Mouse (Mus musculus): ENCODE results near the gene Spdye4b. TPM values are rescaled to one million over a fixed set of nuclear protein-coding genes. Genes with fewer than 3 reads are reported as not detected.
"Not testable (repeated sequence)": the region's sequence is repeated elsewhere in the genome, so short reads cannot be mapped to it uniquely, and the experiment has no call there.

Spdye4b gene
- not detected in 2 replicates for polyA plus RNA-seq (2016; fragmentation: Nextera tagmentation; extraction: Ambion mirVana)

GRCm38 (mm10) chr5:143180255-143181076 lies at the start of gene Spdye4b, which contains the start of gene Rbak:
Spdye4b (plus strand) TSS chr5:143181017.
Rbak (minus strand) TSS chr5:143180775.
- Histone ChIP-seq H3K27ac (peak within 1 kb of the TSS; percentile 90), H3K27me3 (ENCODE audit: insufficient read depth, poor library complexity, severe bottlenecking) (no peaks in the 10 kb centered on the region), H3K36me3 (peaks cover 30% of the 10 kb centered on the region), H3K9me3 (no peaks in the 10 kb centered on the region), H3K4me1 (peaks cover 17% of the 10 kb centered on the region), H3K4me3 (peak within 1 kb of the TSS; percentile 78)
- DNase-seq (ENCODE audit: low spot score): peak; percentile 97
- WGBS: under 1% methylated on average over 58 of the region's 58 CpGs

GRCm38 (mm10) chr5:143132935-143133514 lies 47.8 kb upstream of the Spdye4b start:
- H3K4me3 ChIP-seq: no peak overlapping the region
- no peak overlapping the region for H3K27ac ChIP-seq
- WGBS: 33% methylated on average over 13 of the region's 13 CpGs
- no peak for DNase-seq (ENCODE audit: low spot score)
- peaks cover 4% of the 10 kb centered on the region; the same call in 1 of the 2 replicates for H3K9me3 ChIP-seq
- H3K27me3 ChIP-seq (ENCODE audit: insufficient read depth, poor library complexity, severe bottlenecking): no peaks in the 10 kb centered on the region
- H3K36me3 ChIP-seq: no peaks in the 10 kb centered on the region
- no peaks in the 10 kb centered on the region for H3K4me1 ChIP-seq

GRCm38 (mm10) chr5:143134216-143135010 lies 46.4 kb upstream of the Spdye4b start:
- 87% methylated on average over 5 of the region's 6 CpGs for WGBS

GRCm38 (mm10) chr5:143135042-143135441 lies 45.8 kb upstream of the Spdye4b start:
- no peak overlapping the region for H3K27ac ChIP-seq
- H3K4me3 ChIP-seq: no peak overlapping the region
- 85% methylated on average over 7 of the region's 7 CpGs for WGBS
- DNase-seq (ENCODE audit: low spot score): no peak
- no peaks in the 10 kb centered on the region for H3K36me3 ChIP-seq
- no peaks in the 10 kb centered on the region for H3K4me1 ChIP-seq
- H3K27me3 ChIP-seq (ENCODE audit: insufficient read depth, poor library complexity, severe bottlenecking): no peaks in the 10 kb centered on the region
- no peaks in the 10 kb centered on the region for H3K9me3 ChIP-seq

More at GRCm38 (mm10) chr5:143134216-143135010, 46.4 kb upstream of the Spdye4b start:
- not testable (repeated sequence) for H3K27ac ChIP-seq; H3K4me3 ChIP-seq; H3K4me1 ChIP-seq; H3K27me3 ChIP-seq (ENCODE audit: insufficient read depth, poor library complexity, severe bottlenecking); H3K9me3 ChIP-seq; DNase-seq (ENCODE audit: low spot score); H3K36me3 ChIP-seq

DNA sequence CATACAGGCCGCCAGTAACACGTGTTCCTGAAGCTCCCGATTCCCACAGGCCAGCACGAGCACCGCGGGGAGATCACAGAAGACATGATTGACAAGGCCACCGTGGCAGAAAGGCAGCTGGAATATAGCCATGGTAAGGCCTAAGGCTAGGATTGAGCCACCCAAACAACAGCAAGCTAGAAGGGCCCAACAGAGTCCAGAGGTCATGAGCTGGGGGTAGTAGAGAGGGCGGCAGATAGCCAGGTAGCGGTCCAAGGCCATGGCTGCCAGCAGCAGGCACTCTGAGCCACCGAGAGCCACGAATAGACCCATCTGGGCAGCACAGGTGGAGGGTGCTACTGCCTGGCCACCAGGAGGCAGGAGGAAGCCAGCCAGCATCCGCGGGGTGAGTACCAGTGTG lies 43.2 kb upstream of the Spdye4b start:
- no peaks in the 10 kb centered on the region for H3K9me3 ChIP-seq
- H3K36me3 ChIP-seq: no peaks in the 10 kb centered on the region
- 83% methylated on average over 13 of the region's 13 CpGs for WGBS
- no peaks in the 10 kb centered on the region for H3K4me1 ChIP-seq
- H3K4me3 ChIP-seq: no peak overlapping the region
- no peaks in the 10 kb centered on the region for H3K27me3 ChIP-seq (ENCODE audit: insufficient read depth, poor library complexity, severe bottlenecking)
- no peak overlapping the region for H3K27ac ChIP-seq
- no peak for DNase-seq (ENCODE audit: low spot score)

GRCm38 (mm10) chr5:143147481-143147880 lies 33.3 kb upstream of the Spdye4b start, which contains the start of gene Olfr718-ps1:
Olfr718-ps1 (minus strand) TSS chr5:143147581.
- 67% methylated on average over 3 of the region's 3 CpGs for WGBS
- no peak for DNase-seq (ENCODE audit: low spot score)
- no peak within 1 kb of the TSS for H3K4me3 ChIP-seq

GRCm38 (mm10) chr5:143148661-143149060 lies 32.2 kb upstream of the Spdye4b start:
- Histone ChIP-seq H3K36me3 (no peaks in the 10 kb centered on the region), H3K27ac (no peak overlapping the region), H3K27me3 (ENCODE audit: insufficient read depth, poor library complexity, severe bottlenecking) (peaks cover 4% of the 10 kb centered on the region; the same call in 1 of the 2 replicates), H3K4me3 (no peak overlapping the region), H3K4me1 (no peaks in the 10 kb centered on the region), H3K9me3 (no peaks in the 10 kb centered on the region)
- WGBS: 88% methylated on average over 5 of the region's 5 CpGs
- no peak for DNase-seq (ENCODE audit: low spot score)

More at GRCm38 (mm10) chr5:143147481-143147880, 33.3 kb upstream of the Spdye4b start, which contains the start of gene Olfr718-ps1:
- Histone ChIP-seq H3K4me1 (no peaks in the 10 kb centered on the region), H3K36me3 (no peaks in the 10 kb centered on the region), H3K27me3 (ENCODE audit: insufficient read depth, poor library complexity, severe bottlenecking) (peaks cover 4% of the 10 kb centered on the region; the same call in 1 of the 2 replicates), H3K9me3 (no peaks in the 10 kb centered on the region), H3K27ac (no peak within 1 kb of the TSS)

DNA sequence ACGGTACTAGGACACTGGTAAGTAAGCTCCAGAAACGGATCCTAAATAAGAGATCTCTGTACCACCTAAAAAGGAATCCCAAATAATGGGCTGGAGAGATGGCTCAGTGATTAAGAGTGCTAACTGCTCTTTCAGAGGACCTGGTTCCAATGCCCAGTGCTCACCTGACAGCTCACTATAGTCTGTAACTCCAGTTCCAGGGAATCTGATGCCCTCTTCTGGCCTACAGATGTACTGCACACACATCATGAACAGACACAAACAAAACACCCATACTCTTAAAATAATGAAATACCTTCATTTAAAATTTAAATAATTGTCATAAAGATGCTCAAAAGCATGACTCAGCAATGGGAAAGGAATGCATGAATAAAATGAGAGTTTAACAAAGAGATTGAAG lies 31.3 kb upstream of the Spdye4b start:
- Histone ChIP-seq H3K36me3 (no peaks in the 10 kb centered on the region), H3K4me1 (no peaks in the 10 kb centered on the region), H3K27ac (no peak overlapping the region), H3K9me3 (no peaks in the 10 kb centered on the region), H3K4me3 (no peak overlapping the region), H3K27me3 (ENCODE audit: insufficient read depth, poor library complexity, severe bottlenecking) (peaks cover 4% of the 10 kb centered on the region; the same call in 1 of the 2 replicates)
- 95% methylated on average over 2 of the region's 2 CpGs for WGBS
- DNase-seq (ENCODE audit: low spot score): no peak

DNA sequence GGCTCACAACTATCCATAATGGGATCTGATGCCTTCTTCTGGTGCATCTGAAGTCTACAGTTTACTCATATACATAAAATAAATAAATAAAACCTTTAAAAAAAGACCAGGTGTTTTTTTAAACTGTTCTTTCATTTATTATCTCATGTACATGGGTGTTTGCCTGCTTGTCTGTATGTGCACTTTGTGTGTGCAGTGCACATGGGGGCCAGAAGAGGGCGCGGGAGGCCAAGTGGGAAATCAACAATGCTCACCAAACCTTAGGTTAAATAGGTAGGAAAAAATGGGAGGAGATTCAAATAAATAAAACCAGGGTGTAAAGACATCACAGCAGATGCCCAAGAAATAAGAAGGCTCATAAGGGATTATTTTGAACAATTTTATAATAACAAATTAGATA lies 30.8 kb upstream of the Spdye4b start:
- H3K27me3 ChIP-seq (ENCODE audit: insufficient read depth, poor library complexity, severe bottlenecking): peaks cover 9% of the 10 kb centered on the region; the same call in 1 of the 2 replicates
- no peak for DNase-seq (ENCODE audit: low spot score)
- H3K27ac ChIP-seq: no peak overlapping the region
- no peaks in the 10 kb centered on the region for H3K9me3 ChIP-seq
- no peak overlapping the region for H3K4me3 ChIP-seq
- H3K4me1 ChIP-seq: no peaks in the 10 kb centered on the region
- 70% methylated on average over 2 of the region's 2 CpGs for WGBS
- H3K36me3 ChIP-seq: no peaks in the 10 kb centered on the region

DNA sequence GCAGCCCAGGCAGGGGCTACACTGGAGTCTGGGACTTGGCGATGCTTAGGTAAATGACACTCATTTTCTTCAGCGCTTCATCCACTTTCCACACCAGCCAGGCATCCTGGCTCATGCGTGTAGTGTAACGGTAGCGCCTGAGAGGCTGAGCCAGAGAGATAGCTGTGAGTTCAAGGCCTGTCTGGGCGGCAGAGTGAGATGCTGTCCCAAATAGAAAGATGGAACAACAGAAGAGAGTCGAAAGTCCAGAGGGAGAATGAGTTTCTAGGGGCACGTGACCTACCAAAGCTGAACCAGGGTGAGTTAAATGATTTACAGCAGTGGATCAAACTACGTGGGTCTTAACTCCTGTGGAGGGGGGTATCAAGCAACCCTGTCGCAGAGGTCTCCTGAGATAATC lies 27.1 kb upstream of the Spdye4b start:
- Histone ChIP-seq H3K9me3 (no peaks in the 10 kb centered on the region), H3K4me3 (no peak overlapping the region), H3K36me3 (no peaks in the 10 kb centered on the region), H3K27me3 (ENCODE audit: insufficient read depth, poor library complexity, severe bottlenecking) (peaks cover 42% of the 10 kb centered on the region), H3K4me1 (peaks cover 4% of the 10 kb centered on the region; the same call in 1 of the 2 replicates), H3K27ac (no peak overlapping the region)
- DNase-seq (ENCODE audit: low spot score): no peak
- WGBS: 86% methylated on average over 10 of the region's 10 CpGs

- Histone ChIP-seq H3K9me3 (no peaks in the 10 kb centered on the region), H3K27ac (no peak overlapping the region), H3K4me3 (no peak overlapping the region), H3K27me3 (ENCODE audit: insufficient read depth, poor library complexity, severe bottlenecking) (peaks cover 58% of the 10 kb centered on the region), H3K36me3 (no peaks in the 10 kb centered on the region), H3K4me1 (peaks cover 4% of the 10 kb centered on the region; the same call in 1 of the 2 replicates)
- no peak for DNase-seq (ENCODE audit: low spot score)
- WGBS: 85% methylated on average over 3 of the region's 3 CpGs
Measured at GRCm38 (mm10) chr5:143155534-143155933, 25.3 kb upstream of the Spdye4b start.

DNA sequence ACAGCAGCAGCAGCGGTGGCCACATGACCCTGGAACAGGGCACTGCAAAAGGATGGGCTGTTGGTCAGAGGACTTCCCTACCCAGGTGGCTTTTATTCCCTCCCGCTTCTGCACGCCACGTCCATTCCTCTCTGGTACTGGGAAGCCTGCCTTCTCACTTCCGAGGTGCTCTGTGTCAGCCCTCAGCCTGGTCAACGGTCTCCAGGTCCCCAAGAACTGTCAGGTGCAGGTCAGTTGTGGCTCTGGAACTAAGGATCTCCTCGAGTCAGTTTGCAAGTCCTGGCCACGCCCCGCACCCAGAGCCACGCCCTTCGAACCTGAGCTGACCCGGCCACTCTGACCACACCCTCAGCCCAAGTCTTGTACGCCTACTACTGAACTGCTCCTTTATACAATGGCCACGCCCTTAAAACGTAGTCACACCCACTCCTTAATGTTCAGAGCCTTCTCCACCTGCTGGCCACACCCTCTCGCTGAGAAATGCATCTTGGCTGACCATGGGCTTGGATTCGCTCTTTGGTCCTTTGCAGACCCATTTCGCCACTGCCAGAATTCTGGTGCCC lies 15.2 kb upstream of the Spdye4b start:
- Histone ChIP-seq H3K36me3 (no peaks in the 10 kb centered on the region), H3K27ac (no peak overlapping the region), H3K4me3 (peak overlapping the region; percentile 40), H3K4me1 (peaks cover 13% of the 10 kb centered on the region), H3K27me3 (ENCODE audit: insufficient read depth, poor library complexity, severe bottlenecking) (peaks cover 12% of the 10 kb centered on the region; the same call in 1 of the 2 replicates), H3K9me3 (no peaks in the 10 kb centered on the region)
- WGBS: 15% methylated on average over 18 of the region's 18 CpGs
- peak; percentile 87 for DNase-seq (ENCODE audit: low spot score)
